Mouse (Mus musculus) right cerebral cortex, adult 18-20 months (tissue): ENCODE data around the gene Gm43720.

ENCODE experiments used
- DNase-seq: peaks from one replicate; pipeline ENCODE4 v3.0.0; 2022; ENCODE audit warnings: mixed read lengths

Gm43720 gene

DNA sequence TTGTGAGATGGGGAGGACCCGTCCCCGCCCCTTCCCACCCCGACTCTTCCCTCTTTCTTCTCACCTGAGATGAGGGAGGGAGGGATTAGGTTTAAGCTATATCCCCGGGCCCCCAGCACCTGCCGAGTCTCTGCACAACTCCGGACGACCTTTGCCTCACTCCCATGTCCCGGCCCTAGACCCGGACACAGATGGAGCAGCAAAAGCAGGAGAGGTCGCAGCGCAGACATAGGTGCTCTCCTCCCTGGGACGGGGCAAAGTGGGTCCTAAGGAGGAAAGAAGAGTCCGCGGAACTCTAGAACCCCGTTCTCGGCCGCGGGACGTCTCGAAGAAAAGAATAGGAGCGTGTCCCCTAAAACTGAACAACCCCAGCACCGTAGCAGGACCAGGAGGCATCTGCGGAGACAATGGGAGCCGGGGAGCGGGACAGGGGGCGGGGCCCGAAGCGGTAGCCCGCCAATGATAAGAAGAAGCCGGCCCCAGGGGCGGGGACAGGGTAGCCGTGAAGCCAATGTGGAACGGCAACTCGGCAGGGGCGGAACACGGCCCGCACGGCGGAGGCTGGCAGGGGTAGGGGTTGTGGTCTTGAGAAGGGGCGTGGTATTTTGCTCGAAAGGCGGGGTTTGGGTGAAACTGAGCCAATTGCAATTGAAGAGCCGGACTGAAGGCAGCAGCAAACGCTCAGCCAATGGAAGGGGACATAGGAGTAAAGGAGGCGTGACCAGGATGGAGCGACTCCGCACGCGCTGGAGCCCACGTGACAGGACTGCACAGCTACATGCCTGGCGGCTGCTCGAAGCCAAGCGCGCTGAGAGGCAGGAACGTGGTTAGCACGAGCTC lies at the start of gene Gm43720, which contains the start of the genes Gpc2 and Stag3:
Gm43720 (minus strand) TSS at position 374 of the 840 bp plus-strand sequence.
Gpc2 (minus strand) TSS at position 421 of the 840 bp plus-strand sequence.
Stag3 (plus strand) TSS at position 656 of the 840 bp plus-strand sequence.
- peak; percentile 77 for DNase-seq

DNA sequence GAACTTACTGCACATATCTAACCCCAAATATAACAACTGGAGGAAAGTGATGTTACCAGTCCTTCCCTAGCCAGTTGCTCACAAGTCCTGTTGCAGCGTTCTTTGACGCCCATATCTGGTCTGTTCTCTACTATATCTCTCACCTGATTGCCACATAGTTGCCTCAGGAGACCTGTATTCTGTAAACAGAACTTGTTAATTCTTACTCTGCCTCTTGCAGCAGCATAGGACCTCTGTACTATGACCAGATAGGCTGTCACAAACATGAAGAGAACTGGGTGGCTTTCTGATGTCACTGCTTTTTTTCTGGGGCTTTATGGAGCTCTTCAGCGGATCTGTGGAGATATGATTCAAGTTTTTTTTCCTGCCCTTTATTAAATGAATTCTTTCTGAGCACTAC lies 33.0 kb upstream of the Gm43720 start:
- DNase-seq: no peak

DNA sequence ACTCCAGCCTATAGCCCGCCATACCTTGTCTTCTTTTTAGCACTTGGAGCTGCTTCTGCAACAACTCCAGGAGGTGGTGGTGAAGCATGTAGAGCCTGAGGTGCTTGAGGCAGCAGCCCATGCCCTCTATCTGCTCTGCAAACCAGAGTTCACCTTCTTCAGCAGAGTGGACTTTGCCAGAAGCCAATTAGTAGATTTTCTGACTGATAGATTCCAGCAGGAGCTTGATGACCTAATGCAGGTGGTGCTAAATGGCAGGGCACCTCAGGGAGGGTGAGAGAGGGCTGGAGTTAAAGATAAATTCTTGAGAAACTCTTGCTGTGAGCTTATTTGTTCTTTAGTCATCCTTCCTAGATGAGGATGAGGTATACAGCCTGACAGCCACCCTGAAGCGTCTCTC lies 19.9 kb upstream of the Gm43720 start:
- no peak for DNase-seq

GRCm38 (mm10) chr5:138294158-138294557 lies 14.4 kb upstream of the Gm43720 start:
- no peak for DNase-seq

- no peak for DNase-seq
Measured at GRCm38 (mm10) chr5:138291638-138292037, 11.9 kb upstream of the Gm43720 start.

- DNase-seq: no peak
Measured at GRCm38 (mm10) chr5:138287861-138288260, 8.1 kb upstream of the Gm43720 start.

DNA sequence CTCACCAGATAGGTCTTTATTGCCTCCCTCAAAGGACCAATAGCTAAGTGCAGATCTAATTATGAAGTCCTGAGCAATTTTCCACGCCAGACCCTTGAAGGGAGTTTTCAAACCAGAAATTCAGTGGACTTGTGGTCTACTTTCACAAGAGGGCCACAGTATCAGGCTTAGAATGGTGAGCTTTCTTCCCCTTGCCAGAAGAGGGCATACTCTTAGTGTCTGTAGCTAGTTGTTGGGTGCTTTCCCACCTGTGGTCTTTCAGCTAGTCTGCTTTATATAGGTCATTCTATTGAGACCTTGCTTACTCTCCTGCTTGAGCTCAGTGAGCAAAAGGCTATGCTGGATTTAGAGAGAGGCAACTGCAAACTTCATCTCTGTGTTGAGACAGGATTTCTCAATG lies 3.8 kb upstream of the Gm43720 start:
- DNase-seq: no peak

DNA sequence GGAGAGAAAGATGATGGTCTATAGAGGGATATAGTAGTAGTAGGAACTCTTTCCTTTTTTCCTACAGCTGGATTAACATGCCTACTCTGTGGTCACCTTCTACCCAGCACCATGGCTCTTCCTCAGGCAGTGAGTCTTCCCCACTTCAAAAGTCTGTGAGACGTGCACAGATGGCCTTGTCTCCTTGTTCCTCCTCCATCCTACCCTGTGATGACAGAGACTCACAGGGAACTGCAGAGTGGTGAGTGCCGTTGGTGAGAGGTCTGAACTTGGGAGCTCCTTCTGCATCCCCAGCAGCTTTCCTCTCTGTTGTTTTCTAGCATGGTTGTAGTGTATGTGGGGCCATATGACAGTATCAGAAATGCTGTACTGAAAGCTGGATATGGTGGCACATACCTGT lies 2.0 kb upstream of the Gm43720 start:
- DNase-seq: no peak

- DNase-seq: no peak
Measured at GRCm38 (mm10) chr5:138280829-138281228, 1.1 kb upstream of the Gm43720 start.

- DNase-seq: no peak
Measured at GRCm38 (mm10) chr5:138280425-138280768, 639 bp upstream of the Gm43720 start.

DNA sequence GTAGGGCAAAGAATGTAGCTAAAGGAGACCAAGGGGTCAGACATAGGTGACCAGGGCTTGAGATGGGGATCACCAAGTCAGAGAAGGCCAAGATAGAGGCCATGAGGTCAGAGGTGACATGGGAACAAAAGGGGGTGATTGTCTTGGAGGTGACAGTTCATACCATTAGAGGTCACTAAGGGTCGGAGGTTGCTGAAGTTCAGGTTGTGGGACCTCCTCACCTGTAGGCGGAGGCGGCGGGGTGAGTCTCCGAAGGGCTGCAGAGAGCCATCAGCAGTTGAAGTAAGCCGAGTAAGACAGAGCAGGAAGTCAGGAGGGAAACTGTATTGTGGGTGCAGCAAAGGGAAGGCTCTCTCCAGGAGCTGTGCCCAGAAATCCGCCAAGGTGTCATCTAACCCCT lies 1.8 kb downstream of the Gm43720 start:
- DNase-seq: no peak

DNA sequence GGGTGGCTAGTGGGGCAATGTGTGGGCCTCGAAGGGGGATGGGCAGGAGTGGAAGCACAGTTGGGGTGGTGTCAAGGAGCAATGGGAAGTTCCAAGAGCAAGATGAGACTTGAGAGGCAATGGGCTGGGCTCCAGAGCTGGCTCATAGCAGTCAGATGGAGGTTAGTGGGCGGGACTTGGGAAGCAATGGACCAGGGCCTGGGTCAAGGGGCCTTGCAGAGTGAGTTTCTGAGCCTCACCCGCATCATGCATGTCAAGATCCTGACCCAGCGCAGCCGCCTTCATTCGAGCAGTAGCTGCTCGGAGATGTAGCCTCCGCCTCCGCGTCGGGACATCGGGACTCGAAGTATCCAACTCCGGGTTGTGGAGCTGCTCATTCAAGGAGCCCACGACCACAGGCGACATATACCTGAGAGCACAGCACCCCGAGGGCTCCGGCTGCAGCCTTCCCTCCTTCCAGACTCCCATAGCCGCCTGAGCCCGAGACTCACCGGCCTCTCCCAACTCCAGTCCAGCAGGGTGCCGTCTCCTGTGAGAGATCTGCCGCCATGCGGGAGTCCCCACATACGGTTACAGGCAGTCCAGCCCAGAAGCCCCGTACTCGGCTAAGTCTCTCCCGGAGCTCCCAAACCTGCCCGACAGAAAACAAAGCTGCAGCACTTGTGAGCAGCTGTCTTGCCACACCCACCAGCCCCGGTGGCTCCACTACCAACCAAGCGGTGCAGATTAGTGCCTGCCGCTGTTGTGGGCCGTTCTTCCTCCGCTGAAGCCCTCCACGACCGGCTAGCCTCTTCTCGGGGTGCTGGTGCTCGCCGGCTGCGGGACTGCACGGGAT lies 4.3 kb downstream of the Gm43720 start:
- no peak for DNase-seq

- no peak for DNase-seq
Measured at GRCm38 (mm10) chr5:138274186-138274585, 5.6 kb downstream of the Gm43720 start.

GRCm38 (mm10) chr5:138272409-138272923 lies 7.3 kb downstream of the Gm43720 start, which contains the start of gene Gal3st4:
Gene Gal3st4, minus strand, starts transcription at chr5:138272840.
- no peak for DNase-seq

GRCm38 (mm10) chr5:138271232-138271631 lies 8.5 kb downstream of the Gm43720 start:
- no peak for DNase-seq

GRCm38 (mm10) chr5:138268980-138269379 lies 10.8 kb downstream of the Gm43720 start:
- no peak for DNase-seq

DNA sequence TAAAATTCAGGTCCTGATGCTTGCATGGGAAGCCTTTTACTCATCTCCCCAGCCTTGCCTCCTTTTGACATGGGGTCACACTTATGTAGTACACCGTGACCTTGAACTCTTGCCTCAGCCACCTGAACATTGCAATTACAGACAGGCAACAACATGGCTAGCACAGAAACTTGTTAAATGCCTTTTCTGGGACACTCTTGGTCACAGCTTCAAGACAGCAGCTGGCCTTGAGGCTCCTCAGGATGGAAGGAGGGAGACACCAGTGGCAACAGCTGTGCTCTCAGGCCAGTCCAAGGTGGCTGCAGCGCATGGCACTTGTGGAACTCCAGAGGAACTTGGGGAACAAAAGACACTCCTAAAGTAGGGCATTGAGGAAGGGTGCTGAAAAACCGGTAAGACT lies 12.6 kb downstream of the Gm43720 start:
- no peak for DNase-seq

DNA sequence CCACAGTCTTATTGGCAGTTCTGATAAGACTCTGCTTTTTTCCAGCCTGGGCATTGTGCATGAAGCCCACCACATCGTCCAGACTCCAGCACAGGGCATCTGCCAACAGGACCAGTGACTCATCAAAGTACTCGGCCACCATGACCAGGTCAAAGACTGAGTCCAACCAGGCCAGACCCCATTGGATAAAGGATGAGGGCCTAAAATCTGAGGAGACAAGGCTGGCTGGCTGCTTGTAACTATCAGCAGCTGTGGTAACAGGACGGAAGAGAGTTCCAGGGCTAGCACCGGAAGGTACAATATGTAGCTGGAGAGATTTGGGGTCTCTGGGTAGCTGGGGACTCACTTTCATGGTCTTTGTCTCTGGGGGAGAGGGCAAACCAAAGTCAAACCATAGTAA lies 14.0 kb downstream of the Gm43720 start:
- DNase-seq: no peak

GRCm38 (mm10) chr5:138264207-138264578 lies 15.6 kb downstream of the Gm43720 start:
- DNase-seq: no peak

GRCm38 (mm10) chr5:138263260-138264206 lies 16.2 kb downstream of the Gm43720 start, which contains the start of gene BC037034:
Gene BC037034, minus strand, starts transcription at chr5:138264033.
- DNase-seq: peak; percentile 95

- no peak for DNase-seq
Measured at GRCm38 (mm10) chr5:138262582-138263240, 17.0 kb downstream of the Gm43720 start.

DNA sequence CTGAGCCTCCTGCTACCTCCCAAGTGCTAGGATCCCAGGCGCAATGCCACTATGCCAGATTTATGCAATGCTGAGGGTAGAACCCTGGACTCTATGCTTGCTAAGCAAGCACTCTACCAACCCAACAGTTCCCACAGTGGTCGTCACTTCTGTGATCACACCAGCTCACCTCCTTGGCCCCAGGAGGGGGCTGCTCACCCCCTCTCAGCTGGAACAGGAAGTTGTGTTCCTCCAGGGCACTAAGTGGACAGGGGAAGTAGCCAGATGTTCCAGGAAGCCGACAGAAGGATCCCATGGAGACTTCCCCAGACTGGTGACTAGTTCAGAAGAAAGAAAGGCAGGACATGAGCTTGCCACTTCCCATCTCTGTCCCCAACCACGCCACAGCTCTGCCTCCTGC lies 17.8 kb downstream of the Gm43720 start:
- no peak for DNase-seq
